Comparison of ENCODE assay signal across 29 mouse cellular contexts in the genomic region with DNA sequence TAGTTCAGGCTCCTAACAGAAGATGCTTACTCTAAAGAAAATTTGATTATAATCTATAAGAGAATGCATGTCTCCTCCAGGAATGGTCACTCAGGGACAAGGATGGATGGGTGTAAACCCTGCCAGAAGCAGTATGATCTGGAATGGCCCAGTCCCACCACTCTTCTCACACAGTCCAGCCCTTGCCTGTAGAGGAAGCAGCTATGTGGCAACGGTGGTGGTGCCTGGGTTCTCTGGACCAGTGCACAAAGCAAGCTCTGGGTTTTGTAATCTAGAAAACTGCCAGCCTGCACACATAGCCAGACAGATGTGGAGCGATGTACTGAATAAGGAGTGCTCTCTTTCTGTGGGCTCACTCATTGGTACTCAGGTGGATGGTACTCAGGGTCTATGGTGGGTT. TPM values are rescaled to one million over a fixed set of nuclear protein-coding genes. Genes with fewer than 3 reads are reported as not detected.
DNase-seq lines count a peak whose midpoint lies in the region; ATAC-seq and TF ChIP-seq lines count a peak whose summit lies in the region.
"Had no signal": no experiment of that assay in that cellular context is flagged by ENCODE, and none has a peak within 500 bp of the region (broad histone marks: within the 10 kb centered on the region; RNA-seq: fewer than 3 reads in every experiment).

No protein-coding gene starts in this region.

- no peak for TF ChIP-seq POLR2A in bone marrow, adult 2 months (IDR thresholded peaks at IDR 0.05; ENCODE audit: borderline replicate concordance, control insufficient read depth, low read depth, low read length)

- H3K4me3 ChIP-seq in liver, embryonic 15.5 days (replicated peaks), result no peak overlapping the region
- H3K4me3 ChIP-seq in liver, embryonic 11.5 days (ENCODE audit: low read depth, low read length), result no peak overlapping the region
- no peak overlapping the region for H3K4me3 ChIP-seq in bone marrow, adult 2 months (replicated peaks; ENCODE audit: control insufficient read depth, low read depth, low read length)
- H3K4me3 ChIP-seq: embryonic facial prominence, embryonic 10.5 days; embryonic facial prominence, embryonic 13.5 days; erythroblast, embryonic 14.5 days; forebrain, embryonic 13.5 days; gastrocnemius, adult 2 months; heart, embryonic 12.5 days; heart, embryonic 15.5 days had no signal

- no peaks in the 10 kb centered on the region for H3K27me3 ChIP-seq in liver, embryonic 15.5 days
- H3K27me3 ChIP-seq in liver, embryonic 11.5 days (replicated peaks; ENCODE audit: control insufficient read depth, insufficient read depth, low read length), result no peaks in the 10 kb centered on the region
- H3K27me3 ChIP-seq: embryonic facial prominence, embryonic 13.5 days; forebrain, embryonic 13.5 days; heart, embryonic 12.5 days; heart, embryonic 15.5 days had no signal

- no peak for TF ChIP-seq CTCF in bone marrow, adult 2 months (IDR thresholded peaks at IDR 0.05; ENCODE audit: control insufficient read depth, insufficient read depth, low read length)

- H3K4me1 ChIP-seq in liver, embryonic 15.5 days (replicated peaks), result peaks cover 15% of the 10 kb centered on the region; the same call in 1 of the 2 replicates
- H3K4me1 ChIP-seq in liver, embryonic 11.5 days (replicated peaks; ENCODE audit: control insufficient read depth, insufficient read depth, low read length), result peaks cover 4% of the 10 kb centered on the region; the same call in 1 of the 2 replicates
- peaks cover 4% of the 10 kb centered on the region; the same call in 1 of the 2 replicates for H3K4me1 ChIP-seq in bone marrow, adult 2 months (ENCODE audit: control insufficient read depth, insufficient read depth, low read length)
- H3K4me1 ChIP-seq: embryonic facial prominence, embryonic 13.5 days had no signal

- 0 out of 2 replicates have a peak, but pooled peaks cover 9% of the 10 kb centered on the region for H3K36me3 ChIP-seq in liver, embryonic 15.5 days (replicated peaks)
- H3K36me3 ChIP-seq in liver, embryonic 11.5 days (ENCODE audit: control insufficient read depth, insufficient read depth, low read length), result no peaks in the 10 kb centered on the region
- H3K36me3 ChIP-seq: heart, embryonic 12.5 days; heart, embryonic 15.5 days had no signal

- H3K27ac ChIP-seq in liver, embryonic 15.5 days (replicated peaks), result 0 out of 2 replicates have a peak overlapping the region, but pooled peaks have one; percentile 7
- H3K27ac ChIP-seq in liver, embryonic 11.5 days (ENCODE audit: low read depth, low read length), result no peak overlapping the region
- peak overlapping the region; percentile 13; the same call in 1 of the 2 replicates for H3K27ac ChIP-seq in bone marrow, adult 2 months (ENCODE audit: control insufficient read depth, insufficient read depth, low read depth, low read length, poor library complexity)
- H3K27ac ChIP-seq: embryonic facial prominence, embryonic 10.5 days; embryonic facial prominence, embryonic 13.5 days; forebrain, embryonic 13.5 days; gastrocnemius, adult 2 months; heart, embryonic 15.5 days; hindbrain, embryonic 14.5 days; hindbrain, postnatal 0 days had no signal

- no peaks in the 10 kb centered on the region for H3K9me3 ChIP-seq in liver, embryonic 15.5 days (replicated peaks)
- H3K9me3 ChIP-seq in liver, embryonic 11.5 days (ENCODE audit: control insufficient read depth, low read length), result no peaks in the 10 kb centered on the region
- H3K9me3 ChIP-seq: embryonic facial prominence, embryonic 10.5 days; embryonic facial prominence, embryonic 13.5 days; forebrain, embryonic 13.5 days; heart, embryonic 12.5 days; heart, embryonic 15.5 days had no signal

- no peak overlapping the region for H3K4me2 ChIP-seq in liver, embryonic 15.5 days
- H3K4me2 ChIP-seq in liver, embryonic 11.5 days, result no peak overlapping the region
- H3K4me2 ChIP-seq: embryonic facial prominence, embryonic 13.5 days; forebrain, embryonic 13.5 days; heart, embryonic 12.5 days; heart, embryonic 15.5 days; hindbrain, embryonic 14.5 days had no signal

- no peak overlapping the region for H3K9ac ChIP-seq in liver, embryonic 15.5 days
- H3K9ac ChIP-seq in liver, embryonic 11.5 days (ENCODE audit: low read depth, low read length), result no peak overlapping the region
- H3K9ac ChIP-seq: embryonic facial prominence, embryonic 13.5 days; forebrain, embryonic 13.5 days; heart, embryonic 12.5 days; heart, embryonic 15.5 days; hindbrain, embryonic 14.5 days had no signal

- WGBS in liver, embryonic 15.5 days (ENCODE audit: insufficient replicate concordance), result 68% methylated on average over 2 of the region's 2 CpGs
- WGBS in liver, embryonic 11.5 days, result 78% methylated on average over 2 of the region's 2 CpGs
- whole genome bisulfite sequencing in bone marrow, adult 2 months, result 43% methylated on average over 2 of the region's 2 CpGs

- ATAC-seq in liver, embryonic 15.5 days (ENCODE audit: insufficient read depth), result no peak
- no peak for ATAC-seq in liver, embryonic 11.5 days (replicated peaks; ENCODE audit: low FRiP score)
- ATAC-seq in megakaryocyte, adult 5-6 weeks (ENCODE audit: poor library complexity, severe bottlenecking), result peak; percentile 55
- ATAC-seq: CD4-positive, CD25-positive, alpha-beta regulatory T cell, adult 4 months; forebrain, embryonic 13.5 days; forebrain, embryonic 16.5 days; hindbrain, postnatal 0 days; inflammation-experienced regulatory T-cells, adult 6 months; intestine, embryonic 16.5 days had no signal

- DNase-seq in liver, embryonic 11.5 days (ENCODE audit: low spot score), result no peak
- no peak for DNase-seq in frontal cortex, postnatal 10 days (ENCODE audit: low spot score in 2 of 2)
- no peak for DNase-seq in urinary bladder, postnatal 14 days (ENCODE audit: low spot score)
- DNase-seq: adrenal gland, adult 2 months; adrenal gland, postnatal 14 days; cerebellum, adult 11-12 months; cerebellum, adult 8-10 months; cerebellum, postnatal 10 days; cerebellum, postnatal 36 days; embryo, embryonic 11 days; gastrocnemius, adult 2 months; gastrocnemius, postnatal 14 days; heart, postnatal 10 days; heart, postnatal 36 days had no signal

RNA-seq across cellular contexts. Expression of a gene that starts 43.8 kb away (rescaled TPM):
- polyA plus RNA-seq in liver, embryonic 15.5 days (2015; fragmentation: Nextera tagmentation; extraction: Ambion mirVana), result 131 and 158 TPM in 2 replicates
- polyA plus RNA-seq in liver, embryonic 11.5 days (2014; fragmentation: Nextera tagmentation; extraction: Ambion mirVana), result 277 and 300 TPM in 2 replicates
- polyA plus RNA-seq in bone marrow, adult 2 months (2011; ENCODE audit: insufficient read depth, insufficient read length, low replicate concordance, missing spikeins), result 89.1 and 162 TPM in 2 replicates
- 754 and 797 TPM in 2 replicates for total RNA-seq in megakaryocyte, adult 5-6 weeks (2015)
- total RNA-seq in megakaryocyte, adult 5-6 weeks (2017), result 428 and 432 TPM in 2 replicates

RNA-seq across cellular contexts. Expression of a gene that starts 56.9 kb away (rescaled TPM):
- polyA plus RNA-seq in liver, embryonic 15.5 days (2015; fragmentation: Nextera tagmentation; extraction: Ambion mirVana), result 17.3 and 18.8 TPM in 2 replicates
- 24.6 and 24.8 TPM in 2 replicates for polyA plus RNA-seq in liver, embryonic 11.5 days (2014; fragmentation: Nextera tagmentation; extraction: Ambion mirVana)
- polyA plus RNA-seq in bone marrow, adult 2 months (2011; ENCODE audit: insufficient read depth, insufficient read length, low replicate concordance, missing spikeins), result 5.0 and 9.6 TPM in 2 replicates
- total RNA-seq in megakaryocyte, adult 5-6 weeks (2015), result 52.2 and 60.9 TPM in 2 replicates
- total RNA-seq in megakaryocyte, adult 5-6 weeks (2017), result 31.0 and 37.4 TPM in 2 replicates

RNA-seq across cellular contexts. Expression of a gene that starts 56.9 kb away (rescaled TPM):
- polyA plus RNA-seq in liver, embryonic 15.5 days (2015; fragmentation: Nextera tagmentation; extraction: Ambion mirVana), result 30.8 and 32.0 TPM in 2 replicates
- polyA plus RNA-seq in liver, embryonic 11.5 days (2014; fragmentation: Nextera tagmentation; extraction: Ambion mirVana), result 46.2 and 47.4 TPM in 2 replicates
- polyA plus RNA-seq in bone marrow, adult 2 months (2011; ENCODE audit: insufficient read depth, insufficient read length, low replicate concordance, missing spikeins), result 18.5 and 25.9 TPM in 2 replicates
- total RNA-seq in megakaryocyte, adult 5-6 weeks (2015), result 106 and 112 TPM in 2 replicates
- 41.2 and 55.3 TPM in 2 replicates for total RNA-seq in megakaryocyte, adult 5-6 weeks (2017)
